Mouse (Mus musculus): ENCODE data around the gene Msx1.

GRCm38 (mm10) chr5:37823721-37824460 is 492 bp downstream of the Msx1 start:
- TF ChIP-seq POLR2A (IDR thresholded peaks at IDR 0.05; ENCODE audit: control insufficient read depth, extremely low read depth, insufficient read depth, low read length, poor library complexity) (no peak), CTCF (IDR thresholded peaks at IDR 0.05; ENCODE audit: borderline replicate concordance, control insufficient read depth, extremely low read depth, insufficient read depth, low read length, poor library complexity) (no peak)

Data from thymus, adult 2 months (tissue).